Mouse (Mus musculus) thymus, postnatal 14 days (tissue): ENCODE data around the gene Cntfr.

ENCODE experiments used
- DNase-seq: peaks from one replicate; pipeline ENCODE4 v3.0.0; 2021

Cntfr gene

DNA sequence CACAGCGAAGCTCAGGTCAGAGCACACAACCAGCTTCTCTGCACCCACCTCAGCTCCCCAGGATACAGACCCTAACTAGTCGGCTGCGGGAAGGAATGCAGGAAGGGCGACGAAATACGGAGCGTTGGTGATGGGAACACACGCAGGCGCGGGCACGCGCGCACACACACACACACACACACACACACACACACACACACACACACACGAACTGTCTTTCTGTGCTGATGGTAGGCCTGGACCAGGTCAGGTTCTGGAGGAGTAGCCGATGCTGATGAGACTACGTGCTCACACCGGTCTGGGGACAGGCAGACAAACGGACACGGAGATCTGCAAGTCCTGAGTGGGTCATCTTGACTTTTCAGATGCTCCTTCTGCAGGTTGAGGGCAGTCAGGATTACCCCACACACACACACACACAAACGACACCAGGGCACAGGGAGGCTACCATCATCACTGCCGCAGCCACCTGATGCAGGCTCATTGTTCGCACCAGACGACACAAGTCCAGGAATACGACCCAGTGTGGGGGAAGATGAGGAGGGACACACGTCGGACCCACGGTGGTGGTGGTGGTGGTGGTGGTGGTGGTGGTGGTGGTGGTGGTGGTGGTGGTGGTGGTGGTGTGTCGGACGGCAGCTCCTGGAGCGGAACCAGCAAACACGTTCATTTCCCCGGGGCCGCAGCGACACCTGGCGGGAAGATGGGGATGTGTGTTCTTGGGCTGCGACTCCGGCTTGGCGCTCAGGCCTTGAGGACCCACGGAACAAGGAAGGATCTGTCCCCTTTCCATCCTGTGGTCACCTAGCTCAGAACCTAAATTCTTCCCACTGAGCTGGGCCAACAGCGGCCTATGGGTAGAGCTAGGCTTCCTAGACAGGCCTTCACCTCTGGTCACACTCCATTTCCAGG, at the start of gene Cntfr:
Cntfr (minus strand) TSS at position 160 of the 912 bp plus-strand sequence.
- DNase-seq = peak; percentile 69

- DNase-seq = no peak
Observed at GRCm38 (mm10) chr4:41745021-41745420, 48.1 kb upstream of the Cntfr start.

DNA sequence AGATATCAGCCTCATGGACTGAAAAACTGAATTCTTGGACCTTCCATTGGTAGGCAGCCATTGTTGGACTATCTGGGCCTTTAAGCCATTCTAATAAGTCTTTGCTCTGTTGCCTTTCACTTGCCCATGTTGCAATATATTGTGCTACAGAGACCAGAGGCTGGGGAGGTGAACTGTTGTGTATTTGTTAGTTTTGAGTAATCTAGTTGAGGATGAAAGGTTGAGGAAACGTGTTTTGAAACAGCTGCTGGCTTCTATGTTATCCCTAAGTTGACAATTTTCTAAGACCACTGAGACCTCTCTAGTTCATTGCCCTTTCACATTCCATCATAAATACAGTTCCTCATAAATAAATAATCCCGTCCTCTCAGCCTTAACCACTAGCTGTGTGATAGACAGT, 47.2 kb upstream of the Cntfr start:
- DNase-seq = no peak

- DNase-seq = peak; percentile 94
Observed at GRCm38 (mm10) chr4:41741158-41741560, 44.3 kb upstream of the Cntfr start.

DNA sequence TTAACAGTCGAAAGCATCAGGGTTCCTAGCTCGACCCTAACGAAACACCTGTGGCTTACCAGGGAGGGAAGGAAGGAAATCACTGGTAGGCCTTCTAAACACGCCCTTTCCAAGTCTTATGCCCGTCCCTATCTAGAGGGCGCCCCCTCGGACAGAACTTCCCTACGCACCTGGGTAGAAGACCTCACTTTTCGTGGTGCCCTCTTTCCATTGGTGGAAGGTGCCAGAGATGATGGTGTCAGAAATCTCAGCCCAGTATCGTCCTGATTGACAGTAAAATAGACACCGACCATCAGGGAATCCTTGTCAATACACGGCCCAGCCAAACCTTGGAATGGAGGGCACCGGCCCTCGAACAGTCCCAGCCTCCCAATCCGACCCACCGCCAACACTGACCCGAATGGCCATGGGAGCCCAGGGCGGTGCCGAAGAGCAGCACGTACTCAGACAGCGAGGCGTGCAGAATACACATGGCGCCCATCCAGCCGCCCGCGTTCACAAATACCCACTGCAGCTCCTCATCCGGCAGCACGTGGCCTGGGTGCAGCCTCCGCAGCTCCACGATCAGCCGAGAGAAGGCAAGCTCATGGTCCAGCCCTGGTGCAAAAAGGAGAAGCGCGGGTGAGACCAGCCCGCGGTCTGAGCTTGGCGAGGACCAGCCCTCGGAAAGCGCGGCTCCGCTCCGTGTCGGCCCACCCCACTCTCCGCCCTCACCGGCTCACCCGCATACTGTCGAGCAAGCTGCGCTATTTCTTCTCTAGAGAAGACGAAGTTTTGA, 43.7 kb upstream of the Cntfr start:
- DNase-seq = peak; percentile 50

DNA sequence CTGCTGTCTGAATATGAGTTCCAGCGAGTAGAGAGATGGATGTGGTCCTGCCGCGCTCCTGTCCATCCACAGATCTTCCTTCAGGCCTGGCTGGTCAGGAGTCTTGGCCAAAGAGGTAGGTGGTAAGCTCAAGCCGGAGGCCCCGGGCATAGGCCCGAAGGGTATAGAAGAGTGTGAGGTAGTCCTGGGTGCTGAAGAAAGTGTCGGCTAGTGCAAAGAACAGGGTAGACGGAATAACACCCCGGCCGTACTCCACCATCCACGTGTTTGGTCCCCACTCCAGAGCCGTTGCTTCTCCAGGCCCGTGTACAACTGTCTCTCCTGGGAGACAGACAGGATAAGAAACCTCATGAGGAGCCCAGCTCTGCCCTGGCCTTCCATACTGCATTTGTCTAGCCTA, 42.4 kb upstream of the Cntfr start:
- DNase-seq = peak; percentile 7

- DNase-seq = no peak
Observed at GRCm38 (mm10) chr4:41738256-41738603, 41.3 kb upstream of the Cntfr start.

DNA sequence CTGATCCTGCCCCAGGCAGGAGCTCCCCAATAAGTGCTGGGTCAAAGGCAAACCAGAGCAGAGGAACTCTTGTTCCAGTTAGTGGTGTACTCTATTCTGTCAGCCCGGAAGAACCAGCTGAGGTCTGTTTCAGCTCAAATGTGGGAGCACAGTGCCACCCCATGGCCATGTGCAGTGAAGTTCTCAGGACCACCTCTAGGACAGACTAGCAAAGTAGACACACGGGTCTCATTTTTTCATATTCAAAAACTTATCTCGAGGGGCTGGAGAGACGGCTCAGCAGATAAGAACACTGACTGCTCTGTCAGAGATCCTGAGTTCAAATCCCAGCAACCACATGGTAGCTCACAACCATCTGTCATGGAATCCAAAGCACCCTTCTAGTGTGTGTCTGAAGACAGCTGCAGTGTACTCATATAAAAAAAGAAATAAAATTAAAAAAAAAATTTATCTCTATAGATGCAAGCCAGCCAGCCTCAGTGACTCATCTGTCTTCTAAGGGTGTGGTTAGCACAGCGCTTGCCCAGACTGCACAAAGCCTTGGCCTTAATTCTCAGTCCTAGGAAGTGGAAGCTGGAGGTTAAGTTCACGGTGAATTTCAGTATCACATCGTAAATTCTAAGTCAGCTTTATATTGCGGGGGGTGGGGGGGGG, 40.8 kb upstream of the Cntfr start:
- DNase-seq = peak; percentile 80

DNA sequence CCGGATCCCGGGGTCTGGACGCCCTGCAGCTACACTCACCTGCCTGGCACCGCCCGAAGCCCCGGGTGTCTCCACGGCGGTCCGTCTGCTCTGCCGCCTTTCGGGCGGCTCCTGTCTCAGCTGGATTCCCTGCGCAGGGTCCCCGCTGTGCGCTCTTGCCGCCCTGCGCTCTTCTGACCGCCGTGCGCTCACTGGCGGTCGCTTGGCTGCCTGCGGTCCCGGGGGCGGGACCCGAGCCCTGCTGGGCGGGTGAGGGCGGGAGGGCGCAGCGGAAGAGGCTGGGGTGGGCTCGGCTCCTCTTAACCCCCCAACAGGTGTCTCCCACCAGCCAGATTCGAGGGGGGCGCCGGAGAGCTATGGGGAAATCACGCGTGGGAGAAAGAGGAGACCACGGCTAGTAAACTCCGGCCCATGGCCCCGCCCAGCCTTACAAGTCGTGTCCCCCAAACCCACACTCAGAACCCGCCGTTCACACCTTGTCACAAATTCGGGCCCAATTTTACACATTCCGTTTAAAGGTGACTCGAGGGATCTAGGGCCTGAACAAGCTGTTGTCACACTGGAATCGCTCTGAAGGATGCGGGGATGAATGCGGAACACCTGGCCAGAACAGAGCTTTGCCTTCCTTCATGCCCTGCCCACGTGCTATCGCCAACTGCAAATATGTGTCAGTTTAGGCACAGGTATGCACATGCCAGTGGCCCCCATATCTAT, 34.3 kb upstream of the Cntfr start, which contains the start of gene Arid3c:
Arid3c (minus strand) TSS at position 91 of the 714 bp plus-strand sequence.
- DNase-seq = peak; percentile 77

GRCm38 (mm10) chr4:41726826-41727621, 30.1 kb upstream of the Cntfr start:
- no peak for DNase-seq

- peak; percentile 85 for DNase-seq
Observed at GRCm38 (mm10) chr4:41722918-41723351, 26.0 kb upstream of the Cntfr start, which contains the start of gene Dctn3. Gene Dctn3 (minus strand): TSS chr4:41723170.

DNA sequence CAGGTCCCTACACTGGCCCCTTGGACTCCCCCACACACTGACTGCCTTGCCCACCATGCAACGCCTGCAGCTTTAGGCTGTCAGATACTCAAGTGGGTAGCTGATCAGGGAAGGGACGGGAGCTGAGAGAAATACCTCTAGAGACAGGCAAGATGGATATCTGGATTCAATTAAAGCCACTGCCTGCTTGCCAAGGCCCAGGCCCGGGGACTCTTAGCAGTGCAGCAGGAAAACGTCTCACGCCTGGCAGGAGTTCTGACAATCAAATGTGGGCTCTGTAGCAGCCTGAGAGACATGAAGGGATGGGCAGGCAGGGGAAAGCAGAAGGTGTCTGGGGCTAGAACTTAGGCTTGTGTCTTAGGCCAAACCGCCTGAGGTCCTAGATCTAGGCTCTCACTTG, 19.9 kb upstream of the Cntfr start:
- no peak for DNase-seq

DNA sequence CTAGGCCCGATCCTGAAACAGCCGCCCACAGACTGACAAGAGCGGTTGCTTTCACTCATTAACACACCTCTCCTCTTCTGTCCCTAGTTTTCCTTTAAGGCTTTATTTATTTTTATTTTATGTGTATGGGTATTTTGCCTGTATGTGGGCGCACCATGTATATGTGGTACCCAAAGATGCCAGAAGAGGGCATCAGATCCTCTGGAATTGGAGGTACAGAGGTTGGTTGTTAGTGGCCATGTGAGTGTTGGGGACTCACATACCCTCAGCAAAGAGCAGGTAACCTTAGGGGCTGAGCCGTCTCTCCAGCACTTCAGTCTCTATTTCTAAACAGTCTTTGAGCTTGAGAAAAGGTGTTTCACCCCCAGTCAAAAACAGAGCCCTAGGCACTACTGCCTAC, 18.7 kb upstream of the Cntfr start:
- DNase-seq = peak; percentile 57

DNA sequence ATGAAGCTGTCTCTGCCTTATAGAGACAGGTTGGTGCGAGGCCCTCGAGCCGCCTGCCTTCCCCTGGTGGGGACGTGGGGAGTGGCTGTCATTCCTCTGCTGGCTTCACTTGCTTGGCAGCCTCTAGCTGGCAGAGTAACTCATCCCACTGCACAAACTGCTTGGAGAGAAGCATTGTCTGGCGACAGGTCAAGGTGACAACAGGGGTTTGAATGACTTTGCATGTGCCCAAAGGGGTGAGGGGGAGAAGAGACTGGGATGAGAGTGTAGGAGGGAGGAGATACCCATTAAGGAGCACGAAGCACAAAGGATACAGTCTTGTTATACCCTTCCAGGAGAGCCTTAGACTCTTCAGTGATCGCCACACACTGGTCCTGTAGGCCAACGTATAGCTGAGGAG, 18.2 kb upstream of the Cntfr start:
- DNase-seq = no peak

DNA sequence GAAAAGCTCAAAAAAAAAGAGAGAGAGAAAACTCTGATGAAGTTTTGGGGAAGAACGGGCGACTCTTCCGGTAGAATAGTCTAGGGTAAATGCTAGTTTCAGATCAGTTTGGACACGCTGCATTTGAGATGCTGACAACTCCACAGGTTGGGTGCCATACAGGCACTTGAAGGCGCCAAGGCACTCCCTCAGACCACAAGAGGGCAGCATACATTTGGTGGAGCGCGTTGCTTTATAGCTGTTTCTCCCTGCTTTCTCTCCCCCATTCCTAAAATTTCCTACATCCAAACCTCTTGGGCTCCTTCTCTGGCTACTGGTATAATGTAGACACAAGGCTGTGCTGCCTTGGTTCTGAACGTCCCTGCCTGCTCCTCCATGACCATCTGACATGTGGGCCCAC, 17.4 kb upstream of the Cntfr start:
- peak; percentile 65 for DNase-seq

DNA sequence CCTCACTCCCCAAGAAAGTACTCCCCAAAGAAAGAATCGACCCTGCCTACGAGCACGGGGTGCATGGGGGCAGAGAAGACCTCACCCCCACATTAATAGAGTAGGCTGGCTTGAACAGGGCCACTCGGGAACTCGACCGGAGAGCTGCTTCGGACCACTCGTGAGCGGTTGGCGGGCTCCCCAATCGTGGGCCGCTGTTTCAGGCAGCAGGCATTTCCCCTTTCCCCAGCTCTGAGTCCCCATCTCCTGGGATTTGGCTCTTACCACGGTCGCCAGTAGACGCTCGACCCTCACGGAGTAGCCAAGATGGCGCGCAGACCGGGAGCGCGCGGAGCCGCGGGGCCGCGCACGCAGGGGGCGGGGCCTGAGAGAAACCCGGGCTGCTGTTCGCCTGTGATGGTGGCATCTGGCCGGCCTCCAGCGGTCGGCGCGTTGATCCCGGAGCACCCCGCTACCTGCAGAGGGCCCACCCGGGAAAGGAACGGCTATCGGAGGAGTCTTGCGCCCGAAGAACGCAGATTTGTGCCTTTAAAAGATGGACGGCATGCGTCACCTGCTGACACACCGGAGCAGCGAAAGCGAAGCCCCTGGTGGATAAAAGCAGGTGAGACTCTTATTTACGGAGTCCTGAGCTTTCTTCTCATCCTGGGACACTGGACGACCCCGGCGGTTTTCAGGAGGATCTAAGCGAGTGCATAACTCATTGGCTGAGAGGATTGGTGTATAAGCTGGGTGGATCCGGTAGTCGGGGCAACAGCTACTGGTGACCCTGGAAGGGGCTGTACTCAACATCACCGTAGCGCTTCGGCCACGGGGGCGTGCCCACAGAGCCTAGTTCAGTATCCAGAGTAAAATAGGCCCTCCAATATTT, 16.5 kb upstream of the Cntfr start, which contains the start of gene Rpp25l:
Rpp25l (minus strand) TSS at position 338 of the 871 bp plus-strand sequence.
- DNase-seq = peak; percentile 88

GRCm38 (mm10) chr4:41712421-41713196, 15.7 kb upstream of the Cntfr start:
- DNase-seq = peak; percentile 36

DNA sequence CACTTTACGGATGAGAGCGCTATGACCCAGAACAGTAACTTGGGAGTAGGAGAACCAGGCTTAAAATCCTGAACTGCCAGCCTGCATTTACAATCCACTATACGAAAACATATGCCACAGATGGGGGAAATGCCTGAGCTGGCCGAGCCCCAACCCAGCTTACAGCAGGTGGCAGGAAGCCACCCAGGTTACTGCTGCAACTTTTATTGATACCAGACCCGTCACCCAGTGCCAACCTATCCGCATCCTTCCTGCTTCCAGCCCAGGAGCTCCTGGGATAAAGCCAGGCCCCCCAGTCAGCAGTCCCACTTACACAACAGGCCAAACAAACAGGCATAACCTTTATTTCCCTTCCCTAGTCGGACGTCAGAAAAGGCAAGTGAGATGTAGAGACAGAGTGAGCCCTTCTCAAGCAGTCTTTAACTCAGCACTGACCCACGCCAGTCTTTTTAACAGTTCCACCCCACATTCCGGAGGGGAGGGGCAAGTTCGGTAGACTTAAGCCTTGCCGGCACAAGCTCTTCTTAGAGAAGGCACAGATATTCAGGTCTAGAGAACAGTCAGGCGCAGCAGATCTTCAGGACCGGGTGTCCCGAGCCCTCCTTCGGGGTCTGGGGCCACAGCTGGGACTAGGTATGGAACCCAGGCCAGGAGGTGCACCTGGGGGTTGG, 15.0 kb upstream of the Cntfr start:
- DNase-seq = no peak

- DNase-seq = no peak
Observed at GRCm38 (mm10) chr4:41710229-41710628, 13.3 kb upstream of the Cntfr start.
